Mouse (Mus musculus) liver, embryonic 14.5 days (tissue): ENCODE results near the gene Abca2.

Source experiments
- CTCF ChIP-seq: IDR thresholded peaks from 2 replicates; pipeline ENCODE4 v1.5.1; 2016; ENCODE audit warnings: antibody characterized with exemption, low read depth, control low read depth
- EP300 ChIP-seq: IDR thresholded peaks from 2 replicates; pipeline ENCODE4 v1.6.1; 2016; ENCODE audit warnings: antibody characterized with exemption, low read depth

DNA sequence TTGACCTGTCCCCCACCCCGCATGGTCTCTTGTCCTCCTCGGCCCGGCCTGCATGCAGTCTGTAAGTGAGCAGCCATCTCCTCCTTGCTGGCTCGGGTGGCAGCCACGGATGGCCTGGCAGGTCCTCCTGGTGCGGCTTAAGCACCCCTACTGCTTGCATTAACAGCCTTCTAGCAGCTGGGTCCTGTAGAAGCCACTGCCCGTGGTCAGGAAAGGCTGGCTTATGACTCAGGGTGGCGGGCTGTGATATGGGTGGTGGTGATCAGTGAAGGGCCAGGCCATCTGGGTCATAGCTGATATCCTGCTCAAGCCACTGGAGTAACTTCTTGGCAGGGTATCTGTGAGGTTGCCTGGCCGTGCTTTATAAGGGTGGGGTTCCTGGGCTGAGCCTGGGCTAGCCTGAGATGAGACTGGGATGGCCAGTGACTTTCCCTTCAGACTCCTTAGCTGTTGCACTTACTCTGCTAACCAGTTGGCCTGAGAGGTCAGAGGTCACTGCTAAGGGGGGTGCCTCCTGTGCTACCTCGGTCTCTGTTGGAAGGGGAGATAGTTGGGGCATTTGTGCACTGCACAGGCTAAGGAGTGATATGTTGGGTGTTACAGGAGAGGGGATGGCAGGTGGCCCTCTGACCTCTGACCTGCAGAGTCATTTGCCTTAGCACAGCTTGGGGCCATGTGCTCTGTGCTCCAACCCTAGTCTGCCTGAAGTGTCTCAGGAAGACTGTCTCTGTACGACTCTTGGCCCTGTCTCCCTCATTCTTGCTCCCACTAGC lies 4.0 kb downstream of the Abca2 start:
- no peak for TF ChIP-seq EP300
- no peak for TF ChIP-seq CTCF
